In the genomic region with DNA sequence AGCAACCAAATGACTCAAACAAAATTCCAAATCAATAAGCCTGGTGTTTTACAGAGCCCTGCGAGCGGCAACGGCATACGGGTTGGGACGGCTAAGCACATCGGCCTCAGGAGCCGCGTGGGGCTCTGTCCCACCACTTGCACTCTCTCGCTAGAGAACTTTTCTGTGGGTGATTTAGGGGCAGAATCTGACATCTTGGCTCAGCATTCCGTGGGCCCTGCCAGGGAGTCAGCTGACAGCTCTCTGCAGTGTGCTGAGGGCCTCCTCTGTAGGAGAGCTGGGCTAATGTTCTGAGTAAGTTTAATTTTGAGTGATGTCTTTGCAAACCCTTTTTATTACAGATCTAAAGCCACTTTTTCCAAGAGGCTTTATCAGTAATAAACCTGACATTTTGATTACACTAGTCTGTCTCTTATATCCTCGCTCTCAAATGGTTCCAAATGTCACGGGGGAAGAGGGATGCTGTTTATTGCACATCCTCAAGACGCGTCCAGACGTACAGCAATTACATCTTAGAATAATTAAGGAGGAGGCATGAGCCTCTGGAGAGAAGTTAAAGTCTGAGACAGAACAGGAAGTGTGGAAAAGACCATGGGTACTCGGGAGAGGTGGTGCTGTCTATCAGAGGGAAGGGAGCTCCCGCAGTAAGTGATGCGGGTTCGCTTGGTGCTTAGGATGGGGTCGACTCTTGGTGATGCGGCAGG, we compare ENCODE assay signal across 9 mouse cellular contexts.
A peak's percentile ranks its signal among the peaks of the same experiment; 100 is the strongest.
DNase-seq lines count a peak whose midpoint lies in the region; ATAC-seq and TF ChIP-seq lines count a peak whose summit lies in the region.
"Had no signal": no experiment of that assay in that cellular context is flagged by ENCODE, and none has a peak within 500 bp of the region (broad histone marks: within the 10 kb centered on the region; RNA-seq: fewer than 3 reads in every experiment).

No protein-coding gene starts in this region.

- H3K4me1 ChIP-seq in hindbrain, embryonic 12.5 days = peaks cover 13% of the 10 kb centered on the region; the same call in 1 of the 2 replicates
- H3K4me1 ChIP-seq in hindbrain, embryonic 11.5 days (replicated peaks; ENCODE audit: control insufficient read depth, insufficient read depth, low read length) = no peaks in the 10 kb centered on the region
- peaks cover 22% of the 10 kb centered on the region for H3K4me1 ChIP-seq in kidney, postnatal 0 days (replicated peaks; ENCODE audit: insufficient read depth, low read length)
- H3K4me1 ChIP-seq in stomach, embryonic 16.5 days (ENCODE audit: control insufficient read depth, insufficient read depth, low read length) = peaks cover 29% of the 10 kb centered on the region

- DNase-seq in hindbrain, embryonic 11.5 days (ENCODE audit: low spot score) = no peak
- DNase-seq in urinary bladder, postnatal 14 days (ENCODE audit: low spot score) = peak; percentile 66
- no peak for DNase-seq in urinary bladder, adult 2 months (ENCODE audit: low spot score)
- peak; percentile 83 for DNase-seq in kidney, postnatal 0 days (ENCODE audit: low spot score)
- no peak for DNase-seq in embryo, embryonic 9.5 days (ENCODE audit: extremely low spot score)

- no peak overlapping the region for H3K4me2 ChIP-seq in hindbrain, embryonic 12.5 days (replicated peaks)
- H3K4me2 ChIP-seq in hindbrain, embryonic 11.5 days (replicated peaks; ENCODE audit: low read depth, low read length) = no peak overlapping the region
- no peak overlapping the region for H3K4me2 ChIP-seq in kidney, postnatal 0 days (ENCODE audit: low read length)
- no peak overlapping the region for H3K4me2 ChIP-seq in stomach, embryonic 16.5 days (ENCODE audit: low read depth, low read length)
- H3K4me2 ChIP-seq: midbrain, embryonic 12.5 days had no signal

- H3K9ac ChIP-seq in hindbrain, embryonic 12.5 days = no peak overlapping the region
- H3K9ac ChIP-seq in hindbrain, embryonic 11.5 days (ENCODE audit: low read depth, low read length) = no peak overlapping the region
- H3K9ac ChIP-seq in kidney, postnatal 0 days (ENCODE audit: low read depth, low read length) = no peak overlapping the region
- H3K9ac ChIP-seq in stomach, embryonic 16.5 days (ENCODE audit: low read length) = no peak overlapping the region
- H3K9ac ChIP-seq: midbrain, embryonic 12.5 days had no signal

- TF ChIP-seq CTCF in kidney, postnatal 0 days (IDR thresholded peaks at IDR 0.05; ENCODE audit: low read depth) = no peak

- H3K27ac ChIP-seq in hindbrain, embryonic 12.5 days = peak overlapping the region; percentile 2; the same call in 1 of the 2 replicates
- no peak overlapping the region for H3K27ac ChIP-seq in hindbrain, embryonic 11.5 days (ENCODE audit: low read depth, low read length)
- H3K27ac ChIP-seq in kidney, postnatal 0 days = peak overlapping the region; percentile 68
- peak overlapping the region; percentile 58; the same call in 1 of the 2 replicates for H3K27ac ChIP-seq in stomach, embryonic 16.5 days (ENCODE audit: low read length)
- H3K27ac ChIP-seq: midbrain, embryonic 12.5 days had no signal

- no peaks in the 10 kb centered on the region; the same call in 1 of the 2 replicates for H3K9me3 ChIP-seq in hindbrain, embryonic 12.5 days (replicated peaks)
- H3K9me3 ChIP-seq in hindbrain, embryonic 11.5 days (ENCODE audit: control insufficient read depth, low read length) = no peaks in the 10 kb centered on the region
- no peaks in the 10 kb centered on the region for H3K9me3 ChIP-seq in kidney, postnatal 0 days (replicated peaks; ENCODE audit: low read length)
- peaks cover 5% of the 10 kb centered on the region; the same call in 1 of the 2 replicates for H3K9me3 ChIP-seq in stomach, embryonic 16.5 days (replicated peaks; ENCODE audit: control insufficient read depth, low read length)

- WGBS in hindbrain, embryonic 12.5 days = 79% methylated on average over 21 of the region's 21 CpGs
- WGBS in hindbrain, embryonic 11.5 days = 83% methylated on average over 21 of the region's 21 CpGs
- 46% methylated on average over 21 of the region's 21 CpGs for WGBS in kidney, postnatal 0 days
- 55% methylated on average over 21 of the region's 21 CpGs for WGBS in stomach, embryonic 16.5 days

- no peaks in the 10 kb centered on the region for H3K27me3 ChIP-seq in hindbrain, embryonic 12.5 days
- no peaks in the 10 kb centered on the region for H3K27me3 ChIP-seq in hindbrain, embryonic 11.5 days (ENCODE audit: control insufficient read depth, insufficient read depth, low read length)
- H3K27me3 ChIP-seq in kidney, postnatal 0 days (ENCODE audit: insufficient read depth, low read length) = no peaks in the 10 kb centered on the region
- no peaks in the 10 kb centered on the region for H3K27me3 ChIP-seq in stomach, embryonic 16.5 days (ENCODE audit: control insufficient read depth, insufficient read depth, low read length)
- H3K27me3 ChIP-seq: midbrain, embryonic 12.5 days had no signal

- no peak for ATAC-seq in hindbrain, embryonic 12.5 days (ENCODE audit: low FRiP score)
- ATAC-seq in hindbrain, embryonic 11.5 days (ENCODE audit: low FRiP score) = no peak
- ATAC-seq in kidney, postnatal 0 days (replicated peaks; ENCODE audit: low FRiP score, low read depth) = peak; percentile 35; the same call in 1 of the 2 replicates
- peak; percentile 57; the same call in 1 of the 2 replicates for ATAC-seq in stomach, embryonic 16.5 days (ENCODE audit: insufficient read depth, low FRiP score)
- ATAC-seq in inflammation-experienced regulatory T-cells, adult 6 months = no peak

- H3K4me3 ChIP-seq in hindbrain, embryonic 12.5 days = no peak overlapping the region
- no peak overlapping the region for H3K4me3 ChIP-seq in hindbrain, embryonic 11.5 days (ENCODE audit: low read depth, low read length)
- no peak overlapping the region for H3K4me3 ChIP-seq in kidney, postnatal 0 days (replicated peaks; ENCODE audit: low read depth, low read length)
- H3K4me3 ChIP-seq in stomach, embryonic 16.5 days (replicated peaks; ENCODE audit: low read length) = no peak overlapping the region
- H3K4me3 ChIP-seq: midbrain, embryonic 12.5 days had no signal

- H3K36me3 ChIP-seq in hindbrain, embryonic 12.5 days = no peaks in the 10 kb centered on the region
- no peaks in the 10 kb centered on the region for H3K36me3 ChIP-seq in hindbrain, embryonic 11.5 days (ENCODE audit: control insufficient read depth, insufficient read depth, low read length)
- 0 out of 2 replicates have a peak, but pooled peaks cover 4% of the 10 kb centered on the region for H3K36me3 ChIP-seq in kidney, postnatal 0 days (ENCODE audit: insufficient read depth, low read length)
- no peaks in the 10 kb centered on the region for H3K36me3 ChIP-seq in stomach, embryonic 16.5 days (ENCODE audit: control insufficient read depth, insufficient read depth, low read length)
- H3K36me3 ChIP-seq: midbrain, embryonic 12.5 days had no signal

Comparison
In these comparisons a context has a peak if more than half of its experiments do, and no peak if none do; other contexts are left out.
1. DNase-seq: peak in urinary bladder, postnatal 14 days (single experiment) and kidney, postnatal 0 days (single experiment); none in hindbrain, embryonic 11.5 days (single experiment), urinary bladder, adult 2 months (single experiment) and embryo, embryonic 9.5 days (single experiment).
2. ATAC-seq: peak in kidney, postnatal 0 days (single experiment) and stomach, embryonic 16.5 days (single experiment); none in hindbrain, embryonic 12.5 days (single experiment), hindbrain, embryonic 11.5 days (single experiment) and inflammation-experienced regulatory T-cells, adult 6 months (single experiment).